Mouse (Mus musculus): ENCODE data around the gene Deup1. TPM values are rescaled to one million over a fixed set of nuclear protein-coding genes. Genes with fewer than 3 reads are reported as not detected.

Deup1 gene
- 0.39 TPM for polyA plus RNA-seq (2017; shearing (Covaris generic))

GRCm38 (mm10) chr9:15627785-15628287 lies at the start of gene Deup1:
Gene Deup1 (minus strand): TSS chr9:15627933.

Other genes with a start within 250 kb of the Deup1 start
- gene Smco4, start 134.5 kb downstream of the Deup1 start, polyA plus RNA-seq (2017; shearing (Covaris generic)) = 25.8 TPM
- gene Slc36a4, start 81.8 kb upstream of the Deup1 start, polyA plus RNA-seq (2017; shearing (Covaris generic)) = 7.0 TPM
- not detected for gene Mtnr1b, start 246.6 kb upstream of the Deup1 start, polyA plus RNA-seq (2017; shearing (Covaris generic))

Data from effector memory CD4-positive, alpha-beta T cell, adult 7 months (primary cell).